Mouse (Mus musculus) neural tube, embryonic 11.5 days (tissue): ENCODE measurements around the gene Ddx28. TPM values are rescaled to one million over a fixed set of nuclear protein-coding genes. Genes with fewer than 3 reads are reported as not detected.

ENCODE experiments used
- ATAC-seq: fragments of 200-750 bp; cut with Nextera tagmentation; 2 replicates; pipeline ENCODE4 v1.8.0; 2017; ENCODE audit warnings: moderate number of reproducible peaks, mild to moderate bottlenecking, moderate TSS enrichment, moderate library complexity; ENCODE audit not compliant: insufficient read depth, low FRiP score, low TSS enrichment
- DNase-seq: peaks from one replicate; pipeline ENCODE4 v3.0.0-alpha.2; 2015; ENCODE audit warnings: low spot score
- H3K27ac ChIP-seq: fragments of 300-500 bp; sonication (generic); 2 replicates; pipeline ENCODE4 v1.5.1; 2014; ENCODE audit warnings: low read depth, mild to moderate bottlenecking, low read length
- H3K27me3 ChIP-seq: fragments of 300-500 bp; sonication (generic); 2 replicates; pipeline ENCODE4 v1.6.1; 2014; ENCODE audit warnings: mild to moderate bottlenecking, low read length, mixed read lengths; ENCODE audit not compliant: control insufficient read depth, insufficient read depth
- H3K36me3 ChIP-seq: fragments of 300-500 bp; sonication (generic); 2 replicates; pipeline ENCODE4 v1.6.1; 2014; ENCODE audit warnings: mild to moderate bottlenecking, low read length, moderate library complexity, mixed read lengths; ENCODE audit not compliant: control insufficient read depth, insufficient read depth
- H3K4me1 ChIP-seq: fragments of 300-500 bp; sonication (generic); 2 replicates; pipeline ENCODE4 v1.6.1; 2014; ENCODE audit warnings: low read length, mixed read lengths; ENCODE audit not compliant: control insufficient read depth, insufficient read depth
- H3K4me2 ChIP-seq: fragments of 300-500 bp; sonication (generic); 2 replicates; pipeline ENCODE4 v1.6.1; 2014; ENCODE audit warnings: low read depth, mild to moderate bottlenecking, moderate library complexity
- H3K4me3 ChIP-seq: fragments of 300-500 bp; sonication (generic); 2 replicates; pipeline ENCODE4 v1.5.1; 2014; ENCODE audit warnings: low read depth, low read length
- H3K9ac ChIP-seq: fragments of 300-500 bp; sonication (generic); 2 replicates; pipeline ENCODE4 v1.6.1; 2014; ENCODE audit warnings: mild to moderate bottlenecking, low read length
- H3K9me3 ChIP-seq: fragments of 300-500 bp; sonication (generic); 2 replicates; pipeline ENCODE4 v1.6.1; 2016; ENCODE audit warnings: low read length; ENCODE audit not compliant: control insufficient read depth
- WGBS: fragments of 180-500 bp; shearing (Covaris S2); extraction: QIAGEN DNeasy Blood & Tissue Kit; methylation state at CpG from one replicate; pipeline ENCODE4 v1.1.7; 2014; 5-methylcytosine and 5-hydroxymethylcytosine counted together
- polyA plus RNA-seq: library from polyadenylated mRNA; unstranded; fragments of >200 nt; fragmentation: Nextera tagmentation; extraction: Ambion mirVana; gene quantifications from 2 replicates; pipeline ENCODE4 v1.2.1, GENCODE M21; 2014

The Ddx28 gene
- polyA plus RNA-seq, 1 experiment from 2014 or later, result 24.4 TPM

GRCm38 (mm10) chr8:105965266-105965904 is 46.3 kb downstream of the Ddx28 start:
- Histone ChIP-seq H3K27me3 (peaks cover 12% of the 10 kb centered on the region), H3K4me3 (peak overlapping the region; percentile 53), H3K9me3 (no peaks in the 10 kb centered on the region), H3K9ac (peak overlapping the region; percentile 60), H3K27ac (no peak overlapping the region), H3K4me2 (peak overlapping the region; percentile 60), H3K4me1 (peaks cover 7% of the 10 kb centered on the region; the same call in 1 of the 2 replicates), H3K36me3 (no peaks in the 10 kb centered on the region)
- ATAC-seq (peak; percentile 23; the same call in 1 of the 2 replicates), DNase-seq (no peak)
- WGBS, result 3% methylated on average over 39 of the region's 40 CpGs

- ATAC-seq (no peak), DNase-seq (no peak)
- H3K9me3 ChIP-seq, result no peaks in the 10 kb centered on the region
- WGBS, result 66% methylated on average over 12 of the region's 12 CpGs
- peaks cover 12% of the 10 kb centered on the region for H3K27me3 ChIP-seq
- peak overlapping the region; percentile 53 for H3K4me3 ChIP-seq
- H3K27ac ChIP-seq, result no peak overlapping the region
- H3K9ac ChIP-seq, result no peak overlapping the region
- peaks cover 7% of the 10 kb centered on the region; the same call in 1 of the 2 replicates for H3K4me1 ChIP-seq
- H3K4me2 ChIP-seq, result peak overlapping the region; percentile 60
- no peaks in the 10 kb centered on the region for H3K36me3 ChIP-seq
Observed at GRCm38 (mm10) chr8:105964506-105965265, 47.0 kb downstream of the Ddx28 start.

- no peak overlapping the region for H3K4me2 ChIP-seq
- H3K4me3 ChIP-seq, result no peak overlapping the region
- no peak overlapping the region for H3K9ac ChIP-seq
- H3K27ac ChIP-seq, result no peak overlapping the region
- H3K27me3 ChIP-seq, result peaks cover 7% of the 10 kb centered on the region
- H3K36me3 ChIP-seq, result no peaks in the 10 kb centered on the region
- peaks cover 3% of the 10 kb centered on the region; the same call in 1 of the 2 replicates for H3K4me1 ChIP-seq
- no peak for ATAC-seq
- 87% methylated on average over 10 of the region's 10 CpGs for WGBS
- H3K9me3 ChIP-seq, result no peaks in the 10 kb centered on the region
- no peak for DNase-seq
Observed at GRCm38 (mm10) chr8:105961536-105961935, 50.1 kb downstream of the Ddx28 start.

GRCm38 (mm10) chr8:105961101-105961500 is 50.6 kb downstream of the Ddx28 start:
- H3K4me1 ChIP-seq, result peaks cover 3% of the 10 kb centered on the region; the same call in 1 of the 2 replicates
- no peak overlapping the region for H3K9ac ChIP-seq
- ATAC-seq (no peak), DNase-seq (no peak)
- no peak overlapping the region for H3K4me2 ChIP-seq
- peaks cover 4% of the 10 kb centered on the region; the same call in 1 of the 2 replicates for H3K27me3 ChIP-seq
- no peak overlapping the region for H3K27ac ChIP-seq
- H3K4me3 ChIP-seq, result no peak overlapping the region
- H3K9me3 ChIP-seq, result no peaks in the 10 kb centered on the region
- no peaks in the 10 kb centered on the region for H3K36me3 ChIP-seq
- 77% methylated on average over 14 of the region's 14 CpGs for WGBS

Other genes starting within 250 kb of the Ddx28 start
- gene Ranbp10, start 184.5 kb downstream of the Ddx28 start, polyA plus RNA-seq, result 12.3 and 13.5 TPM in 2 replicates
- gene Tsnaxip1, start 184.2 kb downstream of the Ddx28 start, polyA plus RNA-seq, result 0.18 and 0.24 TPM in 2 replicates
- 58.3 and 62.6 TPM in 2 replicates for gene Cenpt, start 158.6 kb downstream of the Ddx28 start, polyA plus RNA-seq
- 68.9 and 71.8 TPM in 2 replicates for gene Thap11, start 156.8 kb downstream of the Ddx28 start, polyA plus RNA-seq
- 342 and 344 TPM in 2 replicates for gene Nutf2, start 151.3 kb downstream of the Ddx28 start, polyA plus RNA-seq
- 50.0 and 50.5 TPM in 2 replicates for gene Edc4, start 131.0 kb downstream of the Ddx28 start, polyA plus RNA-seq
- gene Nrn1l, start 118.3 kb downstream of the Ddx28 start, polyA plus RNA-seq, result not detected in 2 replicates
- 18.1 and 20.4 TPM in 2 replicates for gene Pskh1, start 111.4 kb downstream of the Ddx28 start, polyA plus RNA-seq
- gene Ctrl, start 78.0 kb downstream of the Ddx28 start, polyA plus RNA-seq, result 1.1 TPM in 2 replicates
- gene Psmb10, start 73.4 kb downstream of the Ddx28 start, polyA plus RNA-seq, result 28.5 and 30.2 TPM in 2 replicates
- gene Lcat, start 68.5 kb downstream of the Ddx28 start, polyA plus RNA-seq, result 0.50 and 0.54 TPM in 2 replicates
- 10.3 and 13.0 TPM in 2 replicates for gene Slc12a4, start 45.8 kb downstream of the Ddx28 start, polyA plus RNA-seq
- gene Dpep3, start 32.5 kb downstream of the Ddx28 start, polyA plus RNA-seq, result not detected in 2 replicates
- gene Dus2, start 20.5 kb downstream of the Ddx28 start, polyA plus RNA-seq, result 14.5 and 18.6 TPM in 2 replicates
- not detected in 2 replicates for gene Dpep2nb, start 5.9 kb downstream of the Ddx28 start, polyA plus RNA-seq
- 3.4 and 3.6 TPM in 2 replicates for gene Nfatc3, start 47.0 kb upstream of the Ddx28 start, polyA plus RNA-seq
- 2.5 and 4.0 TPM in 2 replicates for gene Esrp2, start 125.1 kb upstream of the Ddx28 start, polyA plus RNA-seq
- gene Pla2g15, start 138.5 kb upstream of the Ddx28 start, polyA plus RNA-seq, result 8.0 and 8.9 TPM in 2 replicates
- 106 and 121 TPM in 2 replicates for gene Slc7a6, start 157.0 kb upstream of the Ddx28 start, polyA plus RNA-seq
- gene Slc7a6os, start 199.1 kb upstream of the Ddx28 start, polyA plus RNA-seq, result 39.7 and 45.6 TPM in 2 replicates
- gene Prmt7, start 199.1 kb upstream of the Ddx28 start, polyA plus RNA-seq, result 70.2 and 71.1 TPM in 2 replicates